Mouse (Mus musculus) G1E (cell line): ENCODE data around the gene Wdr46. TPM values are rescaled to one million over a fixed set of nuclear protein-coding genes. Genes with fewer than 3 reads are reported as not detected.

Experiments
- ATAC-seq: 2 replicates; pipeline ENCODE4 v1.8.0; 2016; ENCODE audit warnings: mild to moderate bottlenecking; ENCODE audit not compliant: insufficient number of reproducible peaks, poor library complexity, low FRiP score, severe bottlenecking; ENCODE audit errors: extremely low read depth
- DNase-seq: peaks from one replicate; pipeline ENCODE4 v3.0.0; 2012; ENCODE audit warnings: low spot score
- H3K27me3 ChIP-seq: 2 replicates; pipeline ENCODE4 v1.6.1; 2012; ENCODE audit warnings: mild to moderate bottlenecking, low read length, inconsistent platforms; ENCODE audit not compliant: insufficient read depth
- H3K36me3 ChIP-seq: replicated peaks from 2 replicates; pipeline ENCODE3; 2012; ENCODE audit warnings: mild to moderate bottlenecking, inconsistent platforms
- H3K4me1 ChIP-seq: 2 replicates; pipeline ENCODE4 v1.6.1; 2012; ENCODE audit warnings: low read depth, low read length, inconsistent platforms, mixed read lengths; ENCODE audit not compliant: insufficient read depth
- H3K4me3 ChIP-seq: 2 replicates; pipeline ENCODE4 v1.5.1; 2012; ENCODE audit warnings: low read depth, mild to moderate bottlenecking, inconsistent platforms, low read length, moderate library complexity, mixed read lengths
- H3K9me3 ChIP-seq: replicated peaks from 2 replicates; pipeline ENCODE4 v1.6.1; 2012; ENCODE audit warnings: inconsistent platforms
- CTCF ChIP-seq: IDR thresholded peaks from 2 replicates; pipeline ENCODE4 v1.5.1; 2012; ENCODE audit warnings: low read depth, low read length, inconsistent platforms, mixed read lengths
- GATA1 ChIP-seq: IDR thresholded peaks from 2 replicates; pipeline ENCODE4 v1.6.1; 2012; ENCODE audit warnings: borderline replicate concordance, low read length, inconsistent platforms, mixed read lengths
- GATA2 ChIP-seq: IDR thresholded peaks from 2 replicates; pipeline ENCODE4 v1.6.1; 2012; ENCODE audit warnings: low read depth, low read length, inconsistent platforms, borderline replicate concordance
- POLR2AphosphoS5 ChIP-seq: IDR thresholded peaks from 2 replicates; pipeline ENCODE4 v1.6.1; 2012; ENCODE audit warnings: low read depth, low read length, inconsistent platforms; ENCODE audit not compliant: insufficient replicate concordance
- TAL1 ChIP-seq: conservative IDR thresholded peaks from 2 replicates; pipeline ENCODE4 v1.6.1; 2012; ENCODE audit warnings: low read depth, low read length, inconsistent platforms, mixed read lengths
- polyA plus RNA-seq: library from polyadenylated mRNA; stranded (reverse); fragments of >175 nt; gene quantifications from 2 replicates; pipeline ENCODE4 v1.2.3, GENCODE M21; 2012
- total RNA-seq, 2 experiments: library from RNA; stranded (forward) in 1 of 2; stranded (reverse) in 1 of 2; fragments of 200-1000 nt in 1 of 2; fragments of >200 nt in 1 of 2; fragmentation: Nextera tagmentation in 1 of 2; gene quantifications; 2 replicates each; pipeline ENCODE4 v1.2.3; 2014 to 2017

Gene Wdr46
- total and polyA plus RNA-seq, 3 experiments = 29.6 to 72.2 (median 31.1) TPM

DNA sequence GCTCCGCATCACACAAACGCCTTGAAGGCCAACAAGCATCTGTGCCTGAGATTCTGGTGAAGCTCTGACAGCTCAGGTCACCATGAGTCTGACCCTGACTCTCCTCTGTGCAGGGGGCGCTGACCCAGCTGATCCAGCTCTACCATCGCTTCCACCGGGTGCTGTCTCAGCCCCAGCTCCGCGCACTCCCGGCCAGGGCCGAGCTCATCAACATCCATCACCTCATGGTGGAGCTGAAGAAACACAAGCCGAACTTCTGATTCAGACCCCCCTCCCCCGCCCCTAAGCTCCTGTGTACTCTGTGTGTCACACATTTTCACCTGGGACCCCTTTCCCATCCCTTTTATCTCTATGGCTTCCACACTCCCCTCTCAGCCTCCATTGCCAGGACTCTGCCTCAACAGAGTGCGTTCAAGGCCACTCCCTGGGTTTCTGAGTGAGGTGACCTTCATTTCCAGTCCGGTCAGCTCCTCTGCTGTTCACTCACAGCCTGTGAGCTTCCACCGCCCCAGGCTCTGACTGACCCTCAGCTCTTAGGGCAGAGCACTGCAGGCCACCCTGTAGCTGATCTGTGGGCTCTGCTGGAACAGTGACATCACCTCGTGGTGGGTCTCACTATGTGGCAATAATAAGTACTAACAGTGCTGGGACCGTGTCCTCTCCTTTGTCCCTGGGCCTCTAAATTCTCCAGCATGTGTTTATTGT, 25.5 kb downstream of the Wdr46 start:
- ATAC-seq = no peak
- TF ChIP-seq POLR2AphosphoS5 = no peak
- TF ChIP-seq GATA2 = no peak
- TF ChIP-seq GATA1 = no peak
- no peak for TF ChIP-seq TAL1
- no peak for TF ChIP-seq CTCF
- Histone ChIP-seq H3K36me3 (peaks cover 56% of the 10 kb centered on the region), H3K27me3 (no peaks in the 10 kb centered on the region), H3K9me3 (peaks cover 8% of the 10 kb centered on the region), H3K4me1 (peaks cover 7% of the 10 kb centered on the region), H3K4me3 (no peak overlapping the region)
- no peak for DNase-seq

DNA sequence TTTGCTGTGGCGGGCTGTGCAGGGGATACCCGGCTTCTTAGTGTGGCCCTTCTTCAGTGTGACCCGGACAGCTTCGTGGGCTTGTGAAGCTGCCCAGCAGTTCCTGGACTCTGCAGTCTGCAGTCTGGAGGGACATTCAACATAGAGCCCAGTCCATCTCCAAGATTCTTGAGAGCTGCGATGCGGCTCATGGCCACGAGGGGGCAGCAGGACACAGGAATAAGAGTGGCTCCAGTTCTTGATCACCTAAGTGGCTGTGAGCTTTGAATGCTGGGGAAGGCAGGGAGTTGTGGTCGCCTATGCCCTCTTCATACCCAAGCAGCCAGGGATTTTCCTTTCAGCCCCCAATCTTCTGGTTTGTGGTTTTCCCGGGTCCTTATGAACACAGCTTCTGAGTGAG, 28.0 kb downstream of the Wdr46 start:
- peaks cover 8% of the 10 kb centered on the region for H3K9me3 ChIP-seq
- H3K36me3 ChIP-seq = peaks cover 31% of the 10 kb centered on the region
- no peak overlapping the region for H3K4me3 ChIP-seq
- H3K27me3 ChIP-seq = no peaks in the 10 kb centered on the region
- peak; percentile 29 for DNase-seq
- TF ChIP-seq CTCF = peak; percentile 86
- no peak for TF ChIP-seq GATA2
- peaks cover 8% of the 10 kb centered on the region for H3K4me1 ChIP-seq
- ATAC-seq = peak; percentile 22; the same call in 1 of the 2 replicates

DNA sequence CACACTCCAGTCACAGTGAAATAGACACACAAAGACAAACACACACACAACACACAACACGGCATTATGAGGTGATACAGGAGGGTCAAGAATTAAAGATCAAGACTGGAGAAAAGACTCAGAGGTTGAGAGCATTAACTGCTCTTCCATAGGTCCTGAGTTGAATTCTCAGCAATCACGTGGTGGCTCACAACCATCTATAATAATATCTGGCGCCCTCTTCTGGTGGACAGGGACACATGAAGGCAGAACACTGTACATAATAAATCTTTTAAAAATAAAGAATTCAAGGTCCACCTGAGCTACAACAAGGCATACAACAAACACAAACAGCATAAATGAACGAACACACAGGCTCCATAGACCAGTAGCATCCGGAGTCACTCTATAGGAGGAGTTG, 28.5 kb downstream of the Wdr46 start:
- TF ChIP-seq POLR2AphosphoS5 = no peak
- no peak for TF ChIP-seq GATA1
- TF ChIP-seq GATA2 = no peak
- TF ChIP-seq CTCF = no peak
- no peak for TF ChIP-seq TAL1
- Histone ChIP-seq H3K4me1 (peaks cover 11% of the 10 kb centered on the region), H3K36me3 (peaks cover 27% of the 10 kb centered on the region), H3K9me3 (peaks cover 8% of the 10 kb centered on the region), H3K27me3 (no peaks in the 10 kb centered on the region), H3K4me3 (no peak overlapping the region)
- no peak for ATAC-seq
- DNase-seq = no peak

DNA sequence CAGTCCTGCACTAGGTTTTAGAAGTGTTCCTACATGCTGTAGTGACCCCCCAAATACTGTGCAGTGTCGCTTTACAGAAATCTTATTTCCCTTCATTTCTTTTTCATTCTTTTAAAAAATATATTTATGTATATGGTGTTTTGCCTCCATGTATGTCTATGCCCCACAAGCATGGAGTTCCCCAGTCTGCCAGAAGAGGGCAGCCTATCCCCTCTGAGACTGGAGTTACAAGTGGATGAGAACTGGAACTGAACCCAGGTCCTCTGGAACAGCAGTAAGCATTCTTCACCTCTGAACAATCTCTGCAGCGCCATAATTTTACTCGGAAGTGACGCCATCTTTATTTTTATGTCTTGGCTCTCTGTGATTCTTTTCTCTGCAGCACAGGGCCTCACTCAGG, 28.9 kb downstream of the Wdr46 start:
- ATAC-seq (no peak), DNase-seq (no peak)
- peaks cover 26% of the 10 kb centered on the region for H3K36me3 ChIP-seq
- peaks cover 8% of the 10 kb centered on the region for H3K9me3 ChIP-seq
- TF ChIP-seq GATA1 = no peak
- TF ChIP-seq POLR2AphosphoS5 = no peak
- no peak for TF ChIP-seq CTCF
- TF ChIP-seq TAL1 = no peak
- TF ChIP-seq GATA2 = no peak
- H3K27me3 ChIP-seq = no peaks in the 10 kb centered on the region
- H3K4me1 ChIP-seq = peaks cover 11% of the 10 kb centered on the region
- H3K4me3 ChIP-seq = no peak overlapping the region

DNA sequence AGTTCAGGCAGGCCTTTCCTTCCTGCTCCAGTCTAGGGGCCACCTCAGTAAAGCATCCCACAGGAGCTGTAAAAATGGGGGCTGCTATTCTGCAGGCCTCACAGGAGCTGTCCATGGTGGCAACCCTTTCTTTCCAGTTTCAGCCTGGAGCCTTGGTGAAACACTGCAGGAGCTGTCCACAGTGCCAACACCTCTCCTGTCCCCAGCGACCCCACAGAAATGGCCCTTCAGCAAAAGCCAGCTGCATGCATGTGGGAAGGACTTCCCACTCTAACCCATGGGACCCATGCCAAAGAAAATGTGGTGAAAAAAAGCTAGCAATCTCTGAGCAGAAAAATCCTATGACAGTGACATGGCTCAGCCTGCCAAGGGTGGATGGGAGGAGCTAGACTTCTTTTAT, 32.2 kb downstream of the Wdr46 start:
- peaks cover 2% of the 10 kb centered on the region for H3K27me3 ChIP-seq
- peak; percentile 32 for DNase-seq
- TF ChIP-seq CTCF (no peak), GATA1 (no peak), GATA2 (no peak), TAL1 (no peak)
- no peak overlapping the region for H3K4me3 ChIP-seq
- peaks cover 16% of the 10 kb centered on the region for H3K4me1 ChIP-seq
- peaks cover 15% of the 10 kb centered on the region for H3K36me3 ChIP-seq
- no peak for ATAC-seq
- peaks cover 8% of the 10 kb centered on the region for H3K9me3 ChIP-seq

DNA sequence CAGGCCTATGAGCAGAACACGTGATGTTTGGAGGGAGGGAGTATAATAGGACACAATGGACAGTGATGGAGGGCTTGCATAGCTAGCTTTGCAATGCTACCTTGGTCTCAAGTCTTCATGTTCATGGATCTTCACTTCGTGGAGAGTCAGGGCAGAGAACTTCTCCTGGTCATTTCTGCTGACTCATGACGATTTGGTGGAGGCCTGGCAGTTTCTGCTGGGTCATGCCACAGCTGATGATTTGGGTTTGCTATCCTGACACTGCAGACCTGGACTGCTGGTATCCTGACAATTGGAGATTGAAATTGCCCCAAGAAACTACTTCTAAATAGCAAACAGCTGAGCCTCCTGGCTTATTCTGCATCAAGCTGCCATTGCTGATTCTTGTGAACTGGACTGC, 33.1 kb downstream of the Wdr46 start:
- ATAC-seq = no peak
- no peak for TF ChIP-seq TAL1
- TF ChIP-seq GATA2 = no peak
- TF ChIP-seq POLR2AphosphoS5 = no peak
- no peak for TF ChIP-seq GATA1
- TF ChIP-seq CTCF = no peak
- peaks cover 6% of the 10 kb centered on the region for H3K27me3 ChIP-seq
- no peak for DNase-seq
- H3K36me3 ChIP-seq = peaks cover 16% of the 10 kb centered on the region
- peaks cover 21% of the 10 kb centered on the region for H3K4me1 ChIP-seq
- H3K4me3 ChIP-seq = no peak overlapping the region
- peaks cover 8% of the 10 kb centered on the region for H3K9me3 ChIP-seq
